Mouse (Mus musculus) lung, postnatal 0 days (tissue): Measurements from ENCODE around the gene Tamm41.

Source experiments
- CTCF ChIP-seq: IDR thresholded peaks from 2 replicates; pipeline ENCODE4 v1.5.1; 2016; ENCODE audit warnings: antibody characterized with exemption, mild to moderate bottlenecking
- EP300 ChIP-seq: IDR thresholded peaks from 2 replicates; pipeline ENCODE4 v1.6.1; 2016; ENCODE audit warnings: antibody characterized with exemption, mild to moderate bottlenecking, control low read depth

DNA sequence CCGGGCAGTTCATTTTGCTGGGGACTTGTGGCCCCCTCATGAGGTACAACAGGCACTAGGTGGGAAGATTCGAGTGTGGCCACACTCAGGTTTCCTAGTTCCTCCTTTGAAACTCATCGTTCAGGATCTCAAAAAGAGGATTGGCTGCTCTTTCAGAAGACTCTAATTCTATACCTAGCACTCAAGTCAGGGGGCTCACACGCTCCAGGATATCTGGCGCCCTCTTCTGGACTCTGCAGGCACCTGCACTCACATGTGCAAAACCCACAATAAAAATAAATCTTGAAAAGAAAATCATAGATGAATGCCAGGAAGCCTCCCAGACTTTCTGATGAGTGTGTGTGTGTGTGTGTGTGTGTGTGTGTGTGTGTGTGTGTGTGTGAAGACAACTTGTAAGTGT is 66.8 kb downstream of the Tamm41 start:
- TF ChIP-seq CTCF (peak; percentile 59), EP300 (no peak)
